Mouse (Mus musculus) midbrain, embryonic 14.5 days (tissue): Measurements from ENCODE around the gene Npm3. TPM values are rescaled to one million over a fixed set of nuclear protein-coding genes. Genes with fewer than 3 reads are reported as not detected.

Experiments used
- ATAC-seq: fragments of 200-750 bp; cut with Nextera tagmentation; 2 replicates; pipeline ENCODE4 v1.8.0; 2017; ENCODE audit warnings: moderate number of reproducible peaks, moderate library complexity; ENCODE audit not compliant: low FRiP score, low TSS enrichment
- DNase-seq: peaks from one replicate; pipeline ENCODE4 v3.0.0-alpha.2; 2015
- H3K27ac ChIP-seq: fragments of 300-500 bp; sonication (generic); replicated peaks from 2 replicates; pipeline ENCODE4 v1.5.1; 2014; ENCODE audit warnings: mild to moderate bottlenecking, low read depth, low read length, moderate library complexity
- H3K27me3 ChIP-seq: fragments of 300-500 bp; sonication (generic); 2 replicates; pipeline ENCODE4 v1.6.1; 2014; ENCODE audit warnings: low read length, control low read depth, mixed read lengths; ENCODE audit not compliant: control insufficient read depth, insufficient read depth
- H3K36me3 ChIP-seq: fragments of 300-500 bp; sonication (generic); 2 replicates; pipeline ENCODE4 v1.6.1; 2014; ENCODE audit warnings: low read length, control low read depth; ENCODE audit not compliant: control insufficient read depth, insufficient read depth
- H3K4me1 ChIP-seq: fragments of 300-500 bp; sonication (generic); 2 replicates; pipeline ENCODE4 v1.6.1; 2014; ENCODE audit warnings: mild to moderate bottlenecking, antibody characterized with exemption, low read length, control low read depth; ENCODE audit not compliant: control insufficient read depth, insufficient read depth
- H3K4me2 ChIP-seq: fragments of 300-500 bp; sonication (generic); 2 replicates; pipeline ENCODE4 v1.6.1; 2014; ENCODE audit warnings: mild to moderate bottlenecking, low read length, moderate library complexity
- H3K4me3 ChIP-seq: fragments of 300-500 bp; sonication (generic); replicated peaks from 2 replicates; pipeline ENCODE4 v1.5.1; 2014; ENCODE audit warnings: low read depth, low read length
- H3K9ac ChIP-seq: fragments of 300-500 bp; sonication (generic); replicated peaks from 2 replicates; pipeline ENCODE4 v1.6.1; 2014; ENCODE audit warnings: mild to moderate bottlenecking, low read length, moderate library complexity
- H3K9me3 ChIP-seq: fragments of 300-500 bp; sonication (generic); 2 replicates; pipeline ENCODE4 v1.6.1; 2016; ENCODE audit warnings: low read length, control low read depth, mixed read lengths; ENCODE audit not compliant: control insufficient read depth
- WGBS: fragments of 180-500 bp; shearing (Covaris S2); extraction: QIAGEN DNeasy Blood & Tissue Kit; methylation state at CpG from one replicate; pipeline ENCODE4 v1.1.7; 2014; 5-methylcytosine and 5-hydroxymethylcytosine counted together
- polyA plus RNA-seq: library from polyadenylated mRNA; unstranded; fragments of >200 nt; fragmentation: Nextera tagmentation; extraction: Ambion mirVana; gene quantifications from 2 replicates; pipeline ENCODE4 v1.2.1, GENCODE M21; 2014

Npm3 gene
- polyA plus RNA-seq, 1 experiment from 2014 or later: 7.6 TPM

- no peak overlapping the region for H3K4me2 ChIP-seq
- H3K4me3 ChIP-seq: no peak overlapping the region
- no peak for ATAC-seq
- no peaks in the 10 kb centered on the region for H3K36me3 ChIP-seq
- WGBS: 89% methylated on average over 7 of the region's 7 CpGs
- peaks cover 67% of the 10 kb centered on the region for H3K27me3 ChIP-seq
- H3K27ac ChIP-seq: no peak overlapping the region
- H3K9me3 ChIP-seq: no peaks in the 10 kb centered on the region
- peaks cover under 1% of the 10 kb centered on the region for H3K4me1 ChIP-seq
- no peak overlapping the region for H3K9ac ChIP-seq
- DNase-seq: no peak
Measured at GRCm38 (mm10) chr19:45731658-45732057, 17.7 kb downstream of the Npm3 start.

GRCm38 (mm10) chr19:45730042-45730441, 19.3 kb downstream of the Npm3 start:
- peaks cover 50% of the 10 kb centered on the region for H3K27me3 ChIP-seq
- H3K4me3 ChIP-seq: no peak overlapping the region
- H3K4me1 ChIP-seq: no peaks in the 10 kb centered on the region
- no peak overlapping the region for H3K4me2 ChIP-seq
- H3K9me3 ChIP-seq: no peaks in the 10 kb centered on the region
- ATAC-seq (no peak), DNase-seq (no peak)
- no peak overlapping the region for H3K27ac ChIP-seq
- no peaks in the 10 kb centered on the region for H3K36me3 ChIP-seq
- H3K9ac ChIP-seq: no peak overlapping the region
- WGBS: 71% methylated on average over 8 of the region's 8 CpGs

- Histone ChIP-seq H3K4me3 (no peak overlapping the region), H3K4me1 (no peaks in the 10 kb centered on the region), H3K4me2 (no peak overlapping the region), H3K9ac (no peak overlapping the region), H3K9me3 (no peaks in the 10 kb centered on the region), H3K27ac (no peak overlapping the region), H3K36me3 (no peaks in the 10 kb centered on the region), H3K27me3 (peaks cover 36% of the 10 kb centered on the region)
- ATAC-seq: no peak
- 75% methylated on average over 10 of the region's 10 CpGs for WGBS
- DNase-seq: no peak
Measured at GRCm38 (mm10) chr19:45727231-45727630, 22.2 kb downstream of the Npm3 start.

- no peaks in the 10 kb centered on the region for H3K9me3 ChIP-seq
- H3K36me3 ChIP-seq: no peaks in the 10 kb centered on the region
- DNase-seq (no peak), ATAC-seq (no peak)
- no peak overlapping the region for H3K4me3 ChIP-seq
- no peaks in the 10 kb centered on the region for H3K4me1 ChIP-seq
- peaks cover 26% of the 10 kb centered on the region for H3K27me3 ChIP-seq
- no peak overlapping the region for H3K27ac ChIP-seq
- H3K9ac ChIP-seq: no peak overlapping the region
- 49% methylated on average over 14 of the region's 14 CpGs for WGBS
- no peak overlapping the region for H3K4me2 ChIP-seq
Measured at GRCm38 (mm10) chr19:45725677-45726277, 23.6 kb downstream of the Npm3 start.

- Histone ChIP-seq H3K4me2 (no peak overlapping the region), H3K9me3 (no peaks in the 10 kb centered on the region), H3K27me3 (peaks cover 37% of the 10 kb centered on the region), H3K4me1 (peaks cover 6% of the 10 kb centered on the region; the same call in 1 of the 2 replicates), H3K9ac (no peak overlapping the region), H3K27ac (no peak overlapping the region), H3K36me3 (no peaks in the 10 kb centered on the region), H3K4me3 (no peak overlapping the region)
- no peak for DNase-seq
- no peak for ATAC-seq
- 72% methylated on average over 5 of the region's 5 CpGs for WGBS
Measured at GRCm38 (mm10) chr19:45722188-45722587, 27.2 kb downstream of the Npm3 start.

- no peak overlapping the region for H3K9ac ChIP-seq
- ATAC-seq (no peak), DNase-seq (no peak)
- peaks cover 39% of the 10 kb centered on the region for H3K27me3 ChIP-seq
- H3K9me3 ChIP-seq: no peaks in the 10 kb centered on the region
- WGBS: 51% methylated on average over 3 of the region's 3 CpGs
- H3K4me1 ChIP-seq: peaks cover 12% of the 10 kb centered on the region
- H3K27ac ChIP-seq: peak overlapping the region; percentile 81
- H3K4me2 ChIP-seq: peak overlapping the region; percentile 55
- H3K4me3 ChIP-seq: no peak overlapping the region; the same call in 1 of the 2 replicates
- no peaks in the 10 kb centered on the region for H3K36me3 ChIP-seq
Measured at GRCm38 (mm10) chr19:45718286-45718685, 31.1 kb downstream of the Npm3 start.

- peaks cover 39% of the 10 kb centered on the region for H3K27me3 ChIP-seq
- peaks cover 12% of the 10 kb centered on the region for H3K4me1 ChIP-seq
- DNase-seq: peak; percentile 83
- peak overlapping the region; percentile 81 for H3K27ac ChIP-seq
- H3K4me3 ChIP-seq: peak overlapping the region; percentile 27
- H3K36me3 ChIP-seq: no peaks in the 10 kb centered on the region
- H3K9ac ChIP-seq: peak overlapping the region; percentile 51; the same call in 1 of the 2 replicates
- H3K9me3 ChIP-seq: no peaks in the 10 kb centered on the region
- peak; percentile 76; the same call in 1 of the 2 replicates for ATAC-seq
- peak overlapping the region; percentile 55 for H3K4me2 ChIP-seq
- under 1% methylated on average over 16 of the region's 16 CpGs for WGBS
Measured at GRCm38 (mm10) chr19:45717493-45718220, 31.7 kb downstream of the Npm3 start.

- H3K4me2 ChIP-seq: no peak overlapping the region
- DNase-seq: no peak
- H3K4me3 ChIP-seq: no peak overlapping the region
- no peak overlapping the region for H3K9ac ChIP-seq
- H3K27ac ChIP-seq: no peak overlapping the region
- H3K4me1 ChIP-seq: no peaks in the 10 kb centered on the region
- no peaks in the 10 kb centered on the region for H3K36me3 ChIP-seq
- peaks cover 5% of the 10 kb centered on the region; the same call in 1 of the 2 replicates for H3K27me3 ChIP-seq
- WGBS: 61% methylated on average over 3 of the region's 3 CpGs
- ATAC-seq: no peak
- H3K9me3 ChIP-seq: no peaks in the 10 kb centered on the region
Measured at GRCm38 (mm10) chr19:45708704-45709103, 40.7 kb downstream of the Npm3 start.
